Mouse (Mus musculus) brain, adult 2 months (tissue): ENCODE measurements around the gene Crhr2.

Experiments
- DNase-seq: peaks from one replicate; pipeline ENCODE4 v3.0.0; 2011; ENCODE audit warnings: low read depth, low spot score

Crhr2 gene

DNA sequence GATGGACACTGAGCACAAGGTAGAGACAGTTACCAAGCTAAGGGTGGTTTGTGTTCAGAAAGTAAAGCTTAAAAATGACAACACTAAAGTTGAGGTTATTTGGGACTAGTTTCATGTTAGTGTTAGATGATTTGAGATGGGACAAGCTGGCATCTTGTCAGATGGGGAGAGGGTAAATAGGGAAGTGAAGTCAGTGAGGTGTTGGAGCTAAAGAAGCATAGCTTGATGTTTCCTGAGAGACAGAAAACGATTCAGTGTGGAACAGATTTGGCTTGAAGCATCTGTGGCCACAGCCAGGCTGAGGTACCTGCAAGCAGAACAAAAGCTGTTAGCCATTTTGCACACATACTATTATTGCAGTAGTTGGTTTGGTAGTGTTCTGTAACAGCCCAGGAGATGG, 87.5 kb downstream of the Crhr2 start:
- no peak for DNase-seq

DNA sequence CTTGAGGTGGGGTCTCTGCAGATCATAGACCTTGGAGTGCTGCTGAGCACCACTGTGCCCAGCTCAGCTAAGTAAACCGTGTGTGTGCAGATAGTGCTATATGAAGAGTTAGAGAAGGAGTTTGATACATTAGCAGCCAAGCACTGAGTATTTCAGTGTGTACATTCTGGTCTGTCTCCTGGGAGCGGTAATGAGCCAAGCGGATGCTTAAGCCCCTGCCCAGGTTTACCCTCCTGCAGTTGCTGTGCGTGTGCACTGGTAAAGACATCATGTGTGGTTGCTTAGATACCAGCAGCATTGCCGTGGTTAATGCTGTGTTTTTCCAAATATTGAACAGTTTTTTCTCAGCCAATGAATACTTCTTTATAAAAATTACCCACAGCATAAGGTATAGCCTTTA, 88.3 kb downstream of the Crhr2 start:
- DNase-seq = no peak

DNA sequence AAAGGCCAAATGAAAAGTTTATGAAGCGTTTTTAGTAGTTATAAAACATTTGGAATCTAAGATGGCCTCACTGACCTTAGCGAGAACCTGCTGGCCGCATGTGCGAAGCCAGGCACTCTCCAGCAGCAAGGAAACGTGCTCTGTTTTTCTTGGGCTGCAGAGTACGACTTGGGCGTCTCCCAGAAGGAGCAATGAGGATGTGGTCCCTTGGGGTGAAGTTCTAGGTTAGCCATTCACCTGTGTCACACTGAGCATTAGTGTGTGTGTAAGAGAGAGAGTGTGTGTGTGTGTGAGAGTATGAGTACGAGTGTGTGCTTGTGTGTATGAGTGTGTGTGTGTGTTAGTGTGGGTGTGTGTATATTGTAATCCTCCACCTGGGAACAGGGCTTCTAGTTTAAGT, 89.6 kb downstream of the Crhr2 start:
- DNase-seq = no peak
